Mouse (Mus musculus): ENCODE measurements around the gene App.

Gene App

GRCm38 (mm10) chr16:84974176-84974518, 199.4 kb downstream of the App start:
- no peak for DNase-seq (ENCODE audit: low spot score in 2 of 2)

- DNase-seq (ENCODE audit: low spot score in 2 of 2), result no peak
Measured at GRCm38 (mm10) chr16:84973446-84974175, 200.0 kb downstream of the App start.

GRCm38 (mm10) chr16:84971535-84972330, 201.8 kb downstream of the App start:
- DNase-seq (ENCODE audit: low spot score in 2 of 2), result no peak

- no peak for DNase-seq (ENCODE audit: low spot score in 2 of 2)
Measured at GRCm38 (mm10) chr16:84969026-84969425, 204.5 kb downstream of the App start.

GRCm38 (mm10) chr16:84966983-84967382, 206.6 kb downstream of the App start:
- no peak for DNase-seq (ENCODE audit: low spot score in 2 of 2)

GRCm38 (mm10) chr16:84966096-84966495, 207.5 kb downstream of the App start:
- DNase-seq (ENCODE audit: low spot score in 2 of 2), result no peak

GRCm38 (mm10) chr16:84963960-84964359, 209.6 kb downstream of the App start:
- no peak for DNase-seq (ENCODE audit: low spot score in 2 of 2)

GRCm38 (mm10) chr16:84963527-84963926, 210.0 kb downstream of the App start:
- DNase-seq (ENCODE audit: low spot score in 2 of 2), result no peak

- DNase-seq (ENCODE audit: low spot score in 2 of 2), result no peak
Measured at GRCm38 (mm10) chr16:84957253-84957652, 216.3 kb downstream of the App start.

GRCm38 (mm10) chr16:84956690-84957089, 216.9 kb downstream of the App start:
- DNase-seq (ENCODE audit: low spot score in 2 of 2), result no peak

GRCm38 (mm10) chr16:84955840-84956239, 217.7 kb downstream of the App start:
- DNase-seq (ENCODE audit: low spot score in 2 of 2), result no peak

GRCm38 (mm10) chr16:84955204-84955839, 218.2 kb downstream of the App start:
- peak; percentile 23 to 56 for DNase-seq (ENCODE audit: low spot score in 2 of 2)

- no peak for DNase-seq (ENCODE audit: low spot score in 2 of 2)
Measured at GRCm38 (mm10) chr16:84931024-84931423, 242.5 kb downstream of the App start.

GRCm38 (mm10) chr16:84927827-84928226, 245.7 kb downstream of the App start:
- DNase-seq (ENCODE audit: low spot score in 2 of 2), result no peak

- DNase-seq (ENCODE audit: low spot score in 2 of 2), result no peak
Measured at GRCm38 (mm10) chr16:84919649-84920308, 253.8 kb downstream of the App start.

- DNase-seq (ENCODE audit: low spot score in 2 of 2), result no peak
Measured at GRCm38 (mm10) chr16:84919087-84919486, 254.5 kb downstream of the App start.

- no peak for DNase-seq (ENCODE audit: low spot score in 2 of 2)
Measured at GRCm38 (mm10) chr16:84916772-84917171, 256.8 kb downstream of the App start.

GRCm38 (mm10) chr16:84911477-84912165, 261.9 kb downstream of the App start:
- no peak for DNase-seq (ENCODE audit: low spot score in 2 of 2)

- DNase-seq (ENCODE audit: low spot score in 2 of 2), result no peak
Measured at GRCm38 (mm10) chr16:84902995-84903394, 270.6 kb downstream of the App start.
